Mouse (Mus musculus) naive thymus-derived CD4-positive, alpha-beta T cell, adult 2 months (primary cell): Measurements from ENCODE around the gene Crim1.
A peak's percentile ranks its signal among the peaks of the same experiment; 100 is the strongest.

ENCODE experiments used
- DNase-seq: peaks from one replicate; pipeline ENCODE4 v3.0.0-alpha.2; 2011; ENCODE audit warnings: low read depth

Crim1 gene

DNA sequence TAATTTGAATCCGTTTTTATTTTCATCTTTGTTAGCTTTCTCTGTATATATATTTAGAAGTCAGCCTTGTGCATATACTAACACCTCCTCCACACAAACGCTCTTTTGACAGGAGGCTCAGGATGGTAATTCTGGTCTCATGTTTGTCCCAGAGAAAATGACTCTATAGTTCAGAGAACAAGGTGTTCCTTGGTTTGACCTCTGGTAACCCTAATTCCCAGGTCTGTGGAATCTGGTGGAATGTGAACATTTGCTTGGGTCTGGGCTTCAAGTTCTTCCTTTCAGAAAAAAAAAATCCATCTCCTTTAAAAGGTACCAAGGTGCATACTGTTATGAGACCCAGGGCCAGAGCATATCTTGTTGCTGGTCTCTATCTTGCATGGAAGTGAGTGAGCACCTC lies 9.6 kb downstream of the Crim1 start:
- DNase-seq = no peak

DNA sequence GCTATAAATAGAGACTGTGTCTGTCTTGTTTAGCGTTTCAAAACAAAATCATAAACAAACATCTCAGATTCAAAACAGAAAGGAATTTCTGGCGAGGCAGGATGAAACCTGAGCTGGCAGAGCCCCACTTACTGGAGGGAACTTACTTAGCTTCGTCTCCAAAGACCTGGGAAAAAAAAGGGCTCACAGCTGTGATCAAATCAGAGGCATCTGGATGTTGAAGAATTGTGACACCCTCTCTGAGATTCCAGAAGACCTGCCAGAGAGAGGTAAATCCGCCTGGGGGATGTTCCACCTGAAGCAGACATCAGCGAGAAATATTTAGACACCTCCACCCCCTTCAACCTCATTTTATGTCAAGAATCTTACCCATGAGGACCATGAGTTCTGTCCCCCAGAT lies 11.8 kb downstream of the Crim1 start:
- no peak for DNase-seq

DNA sequence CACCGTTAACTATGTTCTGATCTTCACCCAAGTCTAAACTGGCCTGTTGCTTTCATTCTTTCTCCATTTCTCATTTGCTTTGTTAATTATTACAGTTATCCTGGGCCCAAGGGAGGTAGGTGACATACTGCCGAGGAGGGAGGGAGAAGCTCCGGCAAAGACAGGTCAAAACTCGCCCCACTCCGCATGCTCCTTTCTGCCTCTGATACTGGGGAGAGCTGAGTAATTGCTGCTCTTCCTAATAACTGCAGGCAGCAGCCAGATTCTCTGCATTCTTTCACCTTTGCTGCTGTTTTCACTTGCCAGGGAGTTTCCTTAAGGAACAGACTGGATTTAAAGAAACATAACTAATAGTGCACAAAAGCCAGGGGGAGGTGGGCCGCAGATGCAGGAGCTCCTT lies 13.1 kb downstream of the Crim1 start:
- DNase-seq = no peak

DNA sequence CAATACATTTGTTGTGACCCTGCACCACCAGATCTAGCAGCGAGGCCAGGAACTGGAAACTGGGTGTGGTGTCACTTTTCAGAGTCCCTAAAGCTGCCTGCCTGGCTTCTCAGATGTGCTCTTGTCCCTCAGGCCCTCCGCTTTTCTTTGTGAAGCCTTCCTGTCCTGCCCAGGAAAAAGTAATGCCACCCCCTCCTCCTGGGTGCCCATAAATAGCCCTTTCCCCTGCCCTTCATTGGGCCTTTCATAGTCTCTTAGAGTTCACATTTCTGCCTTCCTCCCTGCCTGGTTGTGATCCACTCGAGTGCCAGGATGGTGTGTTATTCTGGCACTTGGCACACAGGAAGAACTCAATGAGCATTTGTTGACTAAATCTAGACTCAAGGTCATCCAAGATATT lies 16.5 kb downstream of the Crim1 start:
- DNase-seq = no peak

DNA sequence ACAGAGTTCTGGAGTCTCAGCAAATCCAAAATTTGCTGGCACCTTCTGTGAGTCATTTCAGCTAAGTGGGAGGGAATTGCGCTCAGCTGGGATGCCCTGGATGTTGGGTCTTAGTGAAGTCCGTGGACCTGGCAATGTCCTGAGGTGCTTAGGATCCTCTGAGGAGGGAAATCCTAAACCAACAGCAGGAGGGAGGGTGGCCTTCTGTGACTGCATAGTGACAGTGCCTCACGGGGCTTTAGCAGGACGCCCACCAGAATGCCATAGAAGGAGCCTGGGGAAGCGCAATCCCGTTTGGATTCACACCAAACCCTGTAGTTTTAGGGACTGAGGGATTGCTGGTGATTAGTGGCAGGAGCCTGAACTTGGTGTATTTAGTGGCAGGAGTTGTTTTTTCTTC lies 17.4 kb downstream of the Crim1 start:
- DNase-seq = no peak

DNA sequence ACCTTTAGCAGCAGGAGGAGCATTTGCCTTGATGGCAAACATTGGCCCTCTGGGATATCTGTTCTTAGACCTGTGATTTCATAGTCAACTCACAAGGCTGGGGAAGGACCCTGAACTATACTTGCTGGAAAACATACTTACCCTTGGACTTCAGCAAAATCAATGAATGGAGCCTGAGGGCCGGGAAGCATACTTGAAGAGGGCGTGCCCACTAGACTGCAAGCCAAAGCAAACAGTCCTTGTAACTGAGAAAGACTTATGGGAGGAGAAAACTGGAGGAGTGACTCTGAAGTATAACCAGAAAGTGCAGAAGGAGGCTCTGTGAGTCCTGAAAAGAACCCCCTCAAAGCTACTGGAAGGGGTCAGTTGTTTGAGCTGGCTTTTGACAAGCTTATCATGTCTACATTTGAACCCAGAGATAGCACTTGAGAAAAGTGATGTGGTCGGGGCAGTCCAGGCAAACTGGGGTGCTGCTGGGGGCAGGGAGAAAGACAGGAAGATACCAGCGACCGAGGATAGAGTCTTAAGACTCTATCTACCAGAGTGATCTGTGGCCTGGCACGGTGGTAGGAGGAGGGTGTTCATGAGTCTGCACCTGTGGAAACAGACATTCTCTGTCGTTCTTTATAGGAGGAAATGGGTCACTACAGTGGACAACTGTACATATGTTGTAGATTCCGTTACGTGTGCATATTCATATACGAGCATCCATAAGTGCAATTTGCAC lies 18.6 kb downstream of the Crim1 start:
- no peak for DNase-seq

DNA sequence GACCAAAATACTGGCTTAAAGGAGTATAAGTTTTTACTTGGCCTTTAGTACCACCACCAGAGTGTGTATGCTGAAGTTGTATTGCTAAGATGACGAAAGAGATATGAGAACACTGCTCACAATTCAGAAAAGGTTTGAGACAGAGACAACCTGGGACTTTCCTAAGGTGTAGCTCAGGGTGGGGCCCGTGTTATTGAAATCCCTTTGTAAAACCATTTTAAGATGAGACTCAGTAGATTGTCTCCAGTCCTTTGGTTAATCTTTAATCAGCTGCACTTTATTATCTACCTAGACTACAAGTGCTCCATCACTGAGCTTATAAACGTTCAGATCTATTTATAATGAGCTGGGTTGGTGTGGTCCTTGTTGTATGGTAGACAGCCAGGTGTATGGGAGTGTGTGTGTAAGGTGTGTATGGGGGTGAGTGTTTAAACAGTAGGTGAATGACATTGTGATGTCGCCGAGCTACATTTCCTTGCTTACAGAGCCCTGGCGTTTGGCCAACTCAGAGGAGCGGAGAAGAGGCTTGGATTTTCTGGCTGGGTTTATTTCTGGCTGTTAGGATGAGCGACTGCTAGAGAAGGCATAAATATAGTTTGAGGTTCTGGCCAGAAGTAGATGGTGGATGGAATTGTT lies 21.1 kb downstream of the Crim1 start:
- no peak for DNase-seq

DNA sequence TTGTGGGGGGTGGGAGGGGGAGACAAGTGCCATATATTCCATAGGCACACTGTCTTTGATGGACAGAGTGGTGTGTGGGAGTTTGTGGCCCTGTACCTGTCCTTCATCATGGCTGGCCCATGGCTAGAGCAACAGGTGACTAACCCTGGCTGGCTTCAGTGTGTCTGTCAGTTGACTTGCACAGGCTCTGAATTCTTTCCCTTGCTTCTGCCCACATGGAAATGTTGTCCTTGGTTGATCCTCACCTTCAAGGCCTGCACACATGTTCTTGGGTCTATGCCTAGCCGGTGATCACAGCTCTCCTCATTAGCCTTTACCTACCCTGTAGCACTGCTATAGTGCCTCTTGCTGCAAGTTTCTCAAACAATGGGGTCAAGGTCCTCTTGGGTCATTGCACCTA lies 21.8 kb downstream of the Crim1 start:
- no peak for DNase-seq

DNA sequence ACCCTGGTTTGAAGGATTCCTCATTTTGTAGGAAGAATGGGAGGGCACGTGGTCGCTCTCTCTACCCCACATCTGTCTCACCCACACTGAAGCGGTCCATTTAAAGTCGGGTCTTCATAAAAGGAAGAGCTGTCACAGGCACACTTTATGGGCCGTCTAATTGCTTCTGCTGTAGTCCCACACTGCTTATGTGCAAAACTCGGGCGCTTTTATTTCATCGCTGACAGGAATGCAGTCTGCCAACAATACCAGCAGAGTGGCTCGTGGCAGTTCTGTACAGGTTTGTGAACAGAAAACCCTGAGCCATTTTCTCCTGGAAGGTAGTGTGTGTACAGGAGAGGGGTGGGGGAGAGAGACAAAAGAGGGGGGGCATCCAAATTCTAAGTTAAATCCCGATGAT lies 23.9 kb downstream of the Crim1 start:
- DNase-seq = no peak

DNA sequence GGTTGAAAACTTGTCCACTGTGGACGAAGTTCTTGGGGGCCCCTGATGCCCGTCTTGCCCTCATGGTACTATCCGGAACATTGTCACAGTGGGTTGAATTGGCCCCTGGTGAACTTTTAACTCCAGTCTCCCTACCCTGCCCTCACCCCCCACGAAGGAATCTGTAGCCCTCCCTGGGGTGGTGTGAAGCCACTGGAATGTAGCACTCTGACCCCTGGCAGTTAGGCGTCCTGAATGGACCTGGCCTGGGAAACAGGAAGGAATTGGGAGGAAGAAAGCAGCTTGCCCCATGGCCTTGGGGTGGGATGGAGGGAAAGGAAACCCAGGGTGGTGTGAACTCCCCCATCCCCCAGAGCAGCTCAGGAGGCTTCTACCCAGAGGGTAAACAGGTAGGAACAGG lies 25.5 kb downstream of the Crim1 start:
- DNase-seq = no peak

DNA sequence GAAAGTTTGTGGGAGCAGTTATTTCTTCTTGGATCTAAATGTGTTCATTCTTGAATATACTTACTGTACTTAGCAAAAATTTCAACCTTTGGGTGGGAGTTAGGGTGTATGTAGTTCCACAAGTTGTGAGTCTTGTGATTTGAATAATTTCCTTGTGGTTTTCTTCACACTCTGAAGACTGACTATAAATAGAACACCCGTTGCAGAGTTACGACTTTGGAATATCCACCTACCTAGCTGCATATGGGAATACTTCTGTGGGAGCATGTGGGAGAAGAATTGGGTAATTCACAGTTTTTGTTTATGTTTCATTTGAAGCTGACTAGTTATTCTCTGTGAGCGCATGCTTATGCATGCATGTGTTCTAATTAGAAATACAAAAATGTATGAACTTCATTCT lies 27.2 kb downstream of the Crim1 start:
- DNase-seq = no peak

DNA sequence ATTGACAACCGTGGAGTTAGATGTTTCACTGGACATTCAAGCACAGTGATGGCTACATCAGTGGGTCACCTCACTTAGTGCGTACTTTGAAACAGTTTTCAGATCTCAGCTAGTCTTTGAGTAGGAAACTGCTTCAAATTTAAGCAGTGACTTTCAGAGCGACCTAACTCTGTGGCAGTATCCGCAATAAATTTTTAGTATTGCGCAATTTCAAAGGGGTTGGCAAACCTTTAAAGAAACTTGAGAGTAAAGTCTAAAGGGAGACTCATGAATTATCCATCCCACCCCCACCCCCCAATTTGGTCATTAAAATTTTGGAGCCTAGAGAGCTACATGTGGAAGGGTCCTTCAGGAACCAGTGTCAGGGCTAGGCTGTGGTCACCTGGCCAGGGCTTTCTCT lies 31.5 kb downstream of the Crim1 start:
- no peak for DNase-seq

DNA sequence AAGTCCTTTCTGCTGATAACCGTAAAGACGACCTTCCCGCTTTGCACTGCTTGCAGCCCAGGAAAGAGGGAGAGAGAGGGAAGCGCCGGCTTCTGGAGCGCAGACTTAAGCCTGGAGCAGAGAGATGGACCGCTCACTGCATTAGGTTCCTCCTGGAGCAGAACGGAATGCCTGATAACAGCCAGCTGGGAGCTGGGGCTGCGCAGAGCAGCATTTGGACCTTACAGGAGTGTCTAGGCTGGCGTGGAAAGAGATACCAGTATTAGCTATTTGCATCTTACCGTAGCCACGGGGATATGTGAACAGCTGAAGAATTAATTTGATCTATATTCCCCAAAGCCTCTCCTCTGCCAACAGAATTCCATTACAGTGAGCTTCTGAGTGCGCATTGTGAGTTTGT lies 32.7 kb downstream of the Crim1 start:
- no peak for DNase-seq

DNA sequence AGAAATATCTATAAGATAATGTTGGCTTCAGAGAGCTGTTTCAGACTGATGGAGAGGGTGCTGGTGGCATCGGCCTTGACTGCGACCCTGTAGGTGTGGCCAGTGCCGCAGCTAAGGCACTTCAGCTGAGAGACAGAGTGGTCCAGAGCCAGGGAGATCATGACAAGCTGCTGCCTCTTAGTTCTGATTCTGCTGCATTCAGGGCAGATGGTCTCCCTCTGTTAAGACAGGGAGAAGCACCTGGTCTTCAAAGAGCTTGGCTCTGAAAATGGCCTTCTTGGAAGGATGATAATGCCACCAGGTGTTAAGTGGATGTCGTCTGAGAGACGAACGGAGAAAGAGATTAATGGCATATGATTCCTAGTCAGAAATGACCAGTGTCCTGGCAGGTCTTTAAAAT lies 33.8 kb downstream of the Crim1 start:
- DNase-seq = no peak

DNA sequence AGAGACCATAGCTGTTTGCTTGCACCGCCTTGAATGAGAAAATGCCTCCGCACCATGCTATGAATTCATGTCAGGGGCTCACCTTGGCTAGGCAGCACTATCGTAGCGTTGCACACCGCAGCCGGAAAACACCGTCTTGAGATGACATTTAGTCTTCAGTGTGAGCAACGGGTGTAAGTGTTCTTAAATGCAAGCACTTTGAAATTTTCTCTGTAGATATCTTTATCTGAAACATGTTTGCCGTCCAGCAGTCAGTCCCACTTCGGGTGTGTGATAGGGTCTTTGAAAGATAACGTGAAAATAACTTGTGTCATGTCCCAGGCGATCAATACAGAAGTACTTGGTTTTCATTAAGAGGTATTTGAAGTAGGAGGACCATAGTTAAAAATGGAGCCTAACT lies 36.1 kb downstream of the Crim1 start:
- DNase-seq = no peak

DNA sequence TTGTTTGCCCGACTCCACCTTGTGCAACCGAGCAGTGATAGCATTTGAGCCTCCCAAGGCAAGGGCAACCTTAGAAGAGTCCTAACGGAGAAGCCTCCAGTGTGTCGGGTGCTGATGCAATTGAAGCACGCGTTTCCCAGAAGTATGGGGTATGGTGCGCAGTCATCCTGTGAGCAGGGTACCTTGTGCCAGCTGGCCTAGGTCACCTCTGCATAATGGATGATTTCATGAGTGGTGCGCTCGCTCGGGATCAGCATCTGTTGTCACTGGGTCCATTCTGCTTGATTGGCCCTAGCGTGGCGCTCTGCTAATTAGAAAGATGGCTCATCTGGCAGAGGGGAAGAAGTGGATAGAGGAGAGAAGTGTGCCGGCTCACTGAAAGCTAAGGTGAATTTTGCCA lies 37.9 kb downstream of the Crim1 start:
- DNase-seq = no peak

DNA sequence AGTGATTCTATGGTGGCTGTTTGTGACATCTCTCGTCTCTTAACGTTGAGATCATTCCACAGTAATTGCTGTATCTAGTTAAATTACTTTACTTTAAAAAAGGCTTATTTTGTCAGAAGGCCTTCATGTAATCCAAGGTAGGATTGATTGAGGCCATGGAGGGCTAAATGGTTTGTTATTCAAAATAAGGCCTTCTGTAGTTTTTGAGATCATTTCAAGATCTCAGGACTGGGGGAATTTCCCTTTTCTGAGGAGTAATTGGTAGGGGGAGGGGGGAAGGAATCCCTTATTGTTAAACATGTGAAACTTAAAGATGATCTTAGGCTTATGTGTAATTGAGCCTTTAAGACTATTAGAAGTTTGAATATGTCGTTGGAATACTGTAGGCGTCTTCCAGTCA lies 40.1 kb downstream of the Crim1 start:
- DNase-seq = no peak

DNA sequence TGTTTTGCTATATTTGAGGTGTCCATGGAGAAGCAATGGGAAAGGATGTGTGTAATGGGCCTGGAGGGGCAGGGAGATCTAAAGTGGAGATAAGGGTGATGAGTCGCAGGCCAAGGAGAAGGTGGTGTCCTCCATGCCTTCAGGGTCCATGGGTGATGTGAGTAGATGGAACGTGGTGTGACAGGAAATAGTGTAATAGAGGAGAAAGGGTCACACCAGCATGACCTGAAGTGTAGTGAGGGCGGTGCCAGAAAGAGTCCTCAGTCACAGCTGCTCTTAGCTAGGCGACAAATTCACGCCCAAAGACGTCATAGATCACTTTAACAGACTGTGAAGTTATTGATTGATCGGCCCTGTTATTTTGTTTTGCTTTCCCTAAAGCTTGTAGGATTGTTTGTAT lies 41.2 kb downstream of the Crim1 start:
- no peak for DNase-seq

DNA sequence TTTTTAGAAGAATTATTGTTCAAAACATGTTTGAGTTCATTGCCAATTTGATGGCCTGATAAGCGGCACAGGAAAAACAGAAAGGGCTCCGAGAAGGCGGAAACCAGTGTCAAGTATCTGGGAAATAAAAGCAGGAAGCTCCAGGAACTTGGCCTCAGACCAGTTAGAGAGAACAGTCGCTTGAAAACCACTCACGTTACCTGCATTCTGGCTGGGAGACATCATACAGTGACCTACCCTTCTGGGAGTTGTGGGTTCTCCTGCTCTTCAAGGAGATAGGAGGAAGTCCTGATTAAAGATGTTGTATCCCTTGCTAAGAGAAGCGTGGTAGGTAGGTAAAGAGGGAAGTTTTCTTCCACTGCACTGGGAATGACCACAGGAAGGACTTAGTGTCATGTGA lies 44.7 kb downstream of the Crim1 start:
- peak; percentile 10 for DNase-seq

DNA sequence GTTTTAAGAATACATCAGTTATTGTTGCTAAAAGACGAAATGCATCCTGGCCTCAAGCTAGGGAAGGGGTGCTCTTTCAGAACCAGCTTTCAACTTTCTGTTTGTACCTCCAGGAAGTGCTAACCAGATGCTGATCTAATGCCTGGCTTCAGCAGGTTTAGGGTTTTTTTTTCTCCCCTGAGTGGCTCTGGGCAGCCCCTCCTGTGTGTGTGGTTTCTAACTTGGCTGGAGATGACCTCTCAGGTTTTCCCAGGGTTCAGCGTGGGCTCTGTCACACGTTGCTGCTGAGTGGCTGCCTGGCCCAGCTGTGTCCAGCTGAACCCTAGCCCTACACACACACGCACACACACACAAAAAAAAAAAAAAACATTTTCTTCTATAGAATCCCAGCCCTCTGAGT lies 45.4 kb downstream of the Crim1 start:
- peak; percentile 54 for DNase-seq

DNA sequence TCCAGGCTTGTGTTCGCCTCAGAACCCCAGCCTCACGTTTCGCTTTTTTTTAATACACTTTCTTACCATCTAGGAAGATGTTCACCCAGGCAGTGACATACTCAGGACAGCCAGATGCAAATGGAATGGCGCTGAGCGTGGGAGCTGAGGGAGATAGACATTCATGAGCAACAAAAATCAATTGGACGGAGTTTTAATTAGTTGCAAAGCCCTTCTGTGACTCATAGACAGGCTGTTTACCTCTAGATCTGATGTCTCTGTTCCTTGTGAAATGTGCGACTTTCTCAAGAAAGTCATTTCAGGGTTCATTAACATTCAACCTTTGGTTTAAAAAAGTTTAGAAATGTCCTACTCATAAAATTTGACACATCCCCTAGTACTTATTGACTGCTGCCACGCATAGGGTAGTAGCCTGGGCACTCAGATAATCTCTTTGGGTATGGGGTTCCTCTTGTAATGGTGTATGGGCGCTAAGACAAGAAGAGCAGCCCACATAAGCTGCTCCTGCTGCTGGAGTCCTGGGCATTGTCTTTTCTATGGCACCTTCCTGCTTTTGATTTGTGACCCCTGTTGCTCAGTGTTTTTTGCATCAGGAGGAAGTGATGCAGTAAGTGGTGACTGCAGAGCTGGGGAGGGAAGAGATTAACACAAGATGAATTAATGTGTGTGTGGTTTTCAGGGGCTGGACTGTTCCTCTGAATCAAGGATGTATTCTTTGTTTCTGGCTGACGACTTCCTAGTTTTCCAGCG lies 46.8 kb downstream of the Crim1 start:
- DNase-seq = peak; percentile 35

DNA sequence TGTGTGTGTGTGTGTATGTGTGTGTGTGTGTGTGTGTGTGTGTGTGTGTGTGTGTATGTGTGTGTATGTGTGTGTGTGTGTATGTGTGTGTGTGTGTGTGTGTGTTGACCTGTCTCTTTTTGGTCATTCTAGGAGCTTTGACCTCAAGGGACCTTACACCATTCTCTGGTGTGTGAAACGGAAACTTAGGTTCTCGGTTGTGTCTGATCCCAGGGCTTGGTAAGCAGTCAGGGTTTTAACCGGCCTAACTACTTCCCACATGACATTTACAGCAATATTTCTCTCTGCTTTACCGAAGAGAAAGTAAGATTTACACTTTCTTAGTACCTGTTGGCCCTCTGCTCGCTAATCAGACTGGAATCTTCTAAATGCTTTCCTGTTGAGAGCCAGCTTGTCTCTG lies 48.1 kb downstream of the Crim1 start:
- peak; percentile 13 for DNase-seq

DNA sequence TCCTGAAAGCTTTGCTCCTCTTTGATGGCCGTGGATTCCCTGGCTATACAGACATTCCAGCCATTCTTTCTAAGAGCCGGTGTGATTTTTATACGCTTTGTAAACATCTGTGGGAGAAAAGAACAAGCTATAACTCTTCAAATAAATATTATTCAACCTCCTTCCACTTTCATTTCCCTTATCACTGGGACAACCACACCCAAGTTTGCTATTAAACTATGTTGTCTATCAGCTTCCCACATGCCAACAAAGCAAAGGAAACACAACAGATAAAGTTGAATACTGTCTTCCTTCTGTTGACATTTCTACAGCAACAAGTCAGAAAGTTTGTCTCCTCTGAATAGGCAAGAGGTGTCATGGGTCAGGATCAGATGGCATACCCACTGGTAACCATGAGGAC lies 48.9 kb downstream of the Crim1 start:
- no peak for DNase-seq
